Mouse (Mus musculus): ENCODE measurements around the gene 2010111I01Rik. TPM values are rescaled to one million over a fixed set of nuclear protein-coding genes. Genes with fewer than 3 reads are reported as not detected.

The 2010111I01Rik gene
- total RNA-seq, 1 experiment: 58.3 TPM

GRCm38 (mm10) chr13:63089513-63089912, 124.8 kb downstream of the 2010111I01Rik start:
- no peak overlapping the region for H3K27ac ChIP-seq (ENCODE audit: insufficient read depth, low read depth, low read length, poor library complexity, severe bottlenecking)
- DNase-seq (ENCODE audit: low read depth, low spot score): no peak
- H3K9ac ChIP-seq (ENCODE audit: insufficient read depth, low read depth, low read length, poor library complexity, severe bottlenecking): no peak overlapping the region
- H3K4me1 ChIP-seq (ENCODE audit: control insufficient read depth in 2 of 2, insufficient read depth in 2 of 2, low read length in 2 of 2, poor library complexity in 1 of 2): peaks cover 2 to 5% of the 10 kb centered on the region in 2 experiments; a peak in 3 of 4 replicates
- in situ Hi-C loops (cut with MboI; ENCODE audit: low sequenced_read_pairs in 2 of 2, unreplicated experiment in 2 of 2): no loop called here
- no peak overlapping the region for H3K4me3 ChIP-seq (ENCODE audit: insufficient read depth in 1 of 2, low read depth in 1 of 2, low read length in 2 of 2, poor library complexity in 1 of 2, severe bottlenecking in 1 of 2)
- no peaks in the 10 kb centered on the region for H3K9me3 ChIP-seq (ENCODE audit: control insufficient read depth, insufficient read depth, low read depth, low read length)
- no peaks in the 10 kb centered on the region for H3K36me3 ChIP-seq (ENCODE audit: control insufficient read depth, insufficient read depth, low read length, poor library complexity, severe bottlenecking)
- TF ChIP-seq MAFK (IDR thresholded peaks at IDR 0.05; ENCODE audit: insufficient read depth, low read depth, low read length) (no peak), CHD2 (IDR thresholded peaks at IDR 0.05; ENCODE audit: low read depth, low read length) (no peak), ZNF384 (IDR thresholded peaks at IDR 0.05; ENCODE audit: low read depth, low read length) (no peak), ZC3H11A (IDR thresholded peaks at IDR 0.05; ENCODE audit: borderline replicate concordance, low read depth, low read length) (no peak), HCFC1 (IDR thresholded peaks at IDR 0.05; ENCODE audit: borderline replicate concordance, insufficient read depth, low read length) (no peak)

DNA sequence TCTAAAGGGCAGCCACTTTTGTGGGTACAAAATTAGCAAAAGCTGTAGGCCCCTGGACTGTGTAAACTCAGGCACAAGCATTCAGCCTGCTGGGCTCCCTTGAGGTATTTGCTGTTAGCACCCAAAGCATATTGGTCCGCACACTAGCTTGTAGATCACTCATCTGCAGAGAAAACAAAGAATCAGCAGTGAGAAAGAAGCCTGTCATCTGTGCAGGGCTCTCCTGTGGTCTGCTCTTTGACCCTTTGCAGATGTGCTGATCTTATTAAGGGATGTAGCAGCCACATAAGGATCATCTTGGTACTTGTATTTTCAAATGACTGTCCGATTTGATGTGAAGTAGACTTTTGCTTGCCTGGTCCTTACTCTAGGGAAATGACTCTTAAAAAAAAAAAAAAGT, 126.6 kb downstream of the 2010111I01Rik start:
- no peaks in the 10 kb centered on the region for H3K36me3 ChIP-seq (ENCODE audit: control insufficient read depth, insufficient read depth, low read length, poor library complexity, severe bottlenecking)
- H3K27ac ChIP-seq (ENCODE audit: insufficient read depth, low read depth, low read length, poor library complexity, severe bottlenecking): no peak overlapping the region
- no peaks in the 10 kb centered on the region for H3K9me3 ChIP-seq (ENCODE audit: control insufficient read depth, insufficient read depth, low read depth, low read length)
- H3K4me1 ChIP-seq (ENCODE audit: control insufficient read depth in 2 of 2, insufficient read depth in 2 of 2, low read length in 2 of 2, poor library complexity in 1 of 2): peaks cover 6 to 11% of the 10 kb centered on the region in 2 experiments
- H3K4me3 ChIP-seq (ENCODE audit: insufficient read depth in 1 of 2, low read depth in 1 of 2, low read length in 2 of 2, poor library complexity in 1 of 2, severe bottlenecking in 1 of 2): no peak overlapping the region
- in situ Hi-C loops (cut with MboI; ENCODE audit: low sequenced_read_pairs in 2 of 2, unreplicated experiment in 2 of 2): no loop called here
- DNase-seq (ENCODE audit: low read depth, low spot score): no peak
- H3K9ac ChIP-seq (ENCODE audit: insufficient read depth, low read depth, low read length, poor library complexity, severe bottlenecking): no peak overlapping the region
- no peak for TF ChIP-seq MAFK (IDR thresholded peaks at IDR 0.05; ENCODE audit: insufficient read depth, low read depth, low read length)
- TF ChIP-seq ZC3H11A (IDR thresholded peaks at IDR 0.05; ENCODE audit: borderline replicate concordance, low read depth, low read length): no peak
- TF ChIP-seq ZNF384 (IDR thresholded peaks at IDR 0.05; ENCODE audit: low read depth, low read length): no peak
- no peak for TF ChIP-seq HCFC1 (IDR thresholded peaks at IDR 0.05; ENCODE audit: borderline replicate concordance, insufficient read depth, low read length)
- TF ChIP-seq CHD2 (IDR thresholded peaks at IDR 0.05; ENCODE audit: low read depth, low read length): no peak

DNA sequence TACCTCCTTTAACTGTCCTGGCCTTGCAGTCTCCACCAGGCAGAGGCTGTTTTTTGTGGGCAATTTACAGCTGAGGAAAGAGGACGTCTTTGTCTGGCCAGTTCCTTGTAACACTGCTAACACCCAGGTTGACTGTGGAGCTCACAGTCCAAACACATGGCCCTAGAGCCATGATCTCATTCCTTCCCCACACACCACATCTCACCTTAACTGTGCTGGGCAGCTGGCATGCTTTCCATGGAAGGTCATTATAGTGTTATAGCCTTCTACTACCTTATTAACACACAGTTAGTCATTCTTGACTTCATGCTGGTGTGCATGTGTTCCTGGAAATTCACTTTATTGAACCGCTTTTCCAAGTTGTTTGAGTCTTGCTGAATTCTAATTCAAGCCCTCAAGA, 127.6 kb downstream of the 2010111I01Rik start:
- H3K4me1 ChIP-seq (ENCODE audit: control insufficient read depth in 2 of 2, insufficient read depth in 2 of 2, low read length in 2 of 2, poor library complexity in 1 of 2): peaks cover 6 to 11% of the 10 kb centered on the region in 2 experiments
- no peaks in the 10 kb centered on the region for H3K36me3 ChIP-seq (ENCODE audit: control insufficient read depth, insufficient read depth, low read length, poor library complexity, severe bottlenecking)
- in situ Hi-C loops (cut with MboI; ENCODE audit: low sequenced_read_pairs in 2 of 2, unreplicated experiment in 2 of 2): no loop called here
- TF ChIP-seq ZC3H11A (IDR thresholded peaks at IDR 0.05; ENCODE audit: borderline replicate concordance, low read depth, low read length) (no peak), CHD2 (IDR thresholded peaks at IDR 0.05; ENCODE audit: low read depth, low read length) (no peak), HCFC1 (IDR thresholded peaks at IDR 0.05; ENCODE audit: borderline replicate concordance, insufficient read depth, low read length) (no peak), ZNF384 (IDR thresholded peaks at IDR 0.05; ENCODE audit: low read depth, low read length) (no peak)
- H3K9me3 ChIP-seq (ENCODE audit: control insufficient read depth, insufficient read depth, low read depth, low read length): no peaks in the 10 kb centered on the region
- no peak overlapping the region for H3K4me3 ChIP-seq (ENCODE audit: insufficient read depth in 1 of 2, low read depth in 1 of 2, low read length in 2 of 2, poor library complexity in 1 of 2, severe bottlenecking in 1 of 2)
- H3K9ac ChIP-seq (ENCODE audit: insufficient read depth, low read depth, low read length, poor library complexity, severe bottlenecking): no peak overlapping the region
- no peak for DNase-seq (ENCODE audit: low read depth, low spot score)
- H3K27ac ChIP-seq (ENCODE audit: insufficient read depth, low read depth, low read length, poor library complexity, severe bottlenecking): no peak overlapping the region

DNA sequence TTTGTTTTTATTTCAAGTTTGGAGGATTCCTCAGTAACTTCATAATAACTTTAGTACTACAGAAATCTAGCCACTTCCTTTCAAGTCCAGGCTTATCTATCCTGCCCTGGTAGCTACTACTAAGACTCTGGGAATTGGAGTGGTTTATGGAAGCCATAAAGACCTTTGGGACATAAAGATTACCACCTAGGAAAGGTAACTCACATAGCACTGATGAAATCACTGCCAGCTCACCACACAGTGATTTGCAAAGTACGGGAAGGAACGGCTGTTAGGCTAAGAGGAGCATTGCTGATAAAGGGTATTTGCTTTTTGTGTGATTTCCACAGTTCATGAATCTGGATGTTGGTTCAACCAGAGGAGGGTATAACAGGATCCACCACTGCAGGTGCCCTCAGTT, 128.2 kb downstream of the 2010111I01Rik start:
- no peaks in the 10 kb centered on the region for H3K36me3 ChIP-seq (ENCODE audit: control insufficient read depth, insufficient read depth, low read length, poor library complexity, severe bottlenecking)
- no peak for TF ChIP-seq ZC3H11A (IDR thresholded peaks at IDR 0.05; ENCODE audit: borderline replicate concordance, low read depth, low read length)
- no peak for TF ChIP-seq CHD2 (IDR thresholded peaks at IDR 0.05; ENCODE audit: low read depth, low read length)
- TF ChIP-seq ZNF384 (IDR thresholded peaks at IDR 0.05; ENCODE audit: low read depth, low read length): no peak
- TF ChIP-seq HCFC1 (IDR thresholded peaks at IDR 0.05; ENCODE audit: borderline replicate concordance, insufficient read depth, low read length): no peak
- no peak for TF ChIP-seq MAFK (IDR thresholded peaks at IDR 0.05; ENCODE audit: insufficient read depth, low read depth, low read length)
- H3K9me3 ChIP-seq (ENCODE audit: control insufficient read depth, insufficient read depth, low read depth, low read length): no peaks in the 10 kb centered on the region
- DNase-seq (ENCODE audit: low read depth, low spot score): no peak
- H3K27ac ChIP-seq (ENCODE audit: insufficient read depth, low read depth, low read length, poor library complexity, severe bottlenecking): no peak overlapping the region
- H3K4me1 ChIP-seq (ENCODE audit: control insufficient read depth in 2 of 2, insufficient read depth in 2 of 2, low read length in 2 of 2, poor library complexity in 1 of 2): peaks cover 6 to 11% of the 10 kb centered on the region in 2 experiments
- no peak overlapping the region for H3K9ac ChIP-seq (ENCODE audit: insufficient read depth, low read depth, low read length, poor library complexity, severe bottlenecking)
- no peak overlapping the region for H3K4me3 ChIP-seq (ENCODE audit: insufficient read depth in 1 of 2, low read depth in 1 of 2, low read length in 2 of 2, poor library complexity in 1 of 2, severe bottlenecking in 1 of 2)
- in situ Hi-C loops (cut with MboI; ENCODE audit: low sequenced_read_pairs in 2 of 2, unreplicated experiment in 2 of 2): no loop called here

GRCm38 (mm10) chr13:63093636-63094035, 128.9 kb downstream of the 2010111I01Rik start:
- no peak for TF ChIP-seq ZC3H11A (IDR thresholded peaks at IDR 0.05; ENCODE audit: borderline replicate concordance, low read depth, low read length)
- TF ChIP-seq CHD2 (IDR thresholded peaks at IDR 0.05; ENCODE audit: low read depth, low read length): no peak
- no peak for TF ChIP-seq HCFC1 (IDR thresholded peaks at IDR 0.05; ENCODE audit: borderline replicate concordance, insufficient read depth, low read length)
- no peak for TF ChIP-seq MAFK (IDR thresholded peaks at IDR 0.05; ENCODE audit: insufficient read depth, low read depth, low read length)
- TF ChIP-seq ZNF384 (IDR thresholded peaks at IDR 0.05; ENCODE audit: low read depth, low read length): no peak
- no peak overlapping the region for H3K9ac ChIP-seq (ENCODE audit: insufficient read depth, low read depth, low read length, poor library complexity, severe bottlenecking)
- H3K4me1 ChIP-seq (ENCODE audit: control insufficient read depth in 2 of 2, insufficient read depth in 2 of 2, low read length in 2 of 2, poor library complexity in 1 of 2): peaks cover 6 to 11% of the 10 kb centered on the region in 2 experiments

More at GRCm38 (mm10) chr13:63093636-63094035, 128.9 kb downstream of the 2010111I01Rik start:
- H3K36me3 ChIP-seq (ENCODE audit: control insufficient read depth, insufficient read depth, low read length, poor library complexity, severe bottlenecking): no peaks in the 10 kb centered on the region
- no peak overlapping the region for H3K27ac ChIP-seq (ENCODE audit: insufficient read depth, low read depth, low read length, poor library complexity, severe bottlenecking)
- in situ Hi-C loops (cut with MboI; ENCODE audit: low sequenced_read_pairs in 2 of 2, unreplicated experiment in 2 of 2): no loop called here
- H3K4me3 ChIP-seq (ENCODE audit: insufficient read depth in 1 of 2, low read depth in 1 of 2, low read length in 2 of 2, poor library complexity in 1 of 2, severe bottlenecking in 1 of 2): no peak overlapping the region
- DNase-seq (ENCODE audit: low read depth, low spot score): no peak
- H3K9me3 ChIP-seq (ENCODE audit: control insufficient read depth, insufficient read depth, low read depth, low read length): no peaks in the 10 kb centered on the region
